Mouse (Mus musculus) embryo, embryonic 9.5 days (tissue): ENCODE results near the gene Fry.

Experiments
- DNase-seq: peaks from one replicate; pipeline ENCODE4 v3.0.0-alpha.2; 2017; ENCODE audit errors: extremely low spot score

Gene Fry

DNA sequence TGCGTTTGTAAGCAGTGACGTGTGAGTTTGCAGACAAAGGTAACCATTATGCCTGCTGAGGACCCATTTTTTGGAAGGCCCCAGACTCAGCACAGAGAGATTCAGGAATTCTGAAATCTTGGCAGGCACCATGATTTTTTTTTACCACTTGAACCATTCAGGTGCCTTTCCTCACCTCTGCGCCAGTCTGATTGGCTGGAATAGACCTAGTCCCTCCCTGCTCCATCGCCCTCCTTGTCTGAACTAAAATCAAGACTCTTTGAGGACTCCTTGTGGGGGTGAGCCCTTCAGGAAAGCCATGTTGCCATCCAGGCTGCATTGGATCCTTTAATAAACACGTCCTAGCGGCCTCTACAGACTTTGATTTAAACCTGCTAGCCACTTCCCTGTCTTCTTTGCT, 103.4 kb downstream of the Fry start:
- no peak for DNase-seq

DNA sequence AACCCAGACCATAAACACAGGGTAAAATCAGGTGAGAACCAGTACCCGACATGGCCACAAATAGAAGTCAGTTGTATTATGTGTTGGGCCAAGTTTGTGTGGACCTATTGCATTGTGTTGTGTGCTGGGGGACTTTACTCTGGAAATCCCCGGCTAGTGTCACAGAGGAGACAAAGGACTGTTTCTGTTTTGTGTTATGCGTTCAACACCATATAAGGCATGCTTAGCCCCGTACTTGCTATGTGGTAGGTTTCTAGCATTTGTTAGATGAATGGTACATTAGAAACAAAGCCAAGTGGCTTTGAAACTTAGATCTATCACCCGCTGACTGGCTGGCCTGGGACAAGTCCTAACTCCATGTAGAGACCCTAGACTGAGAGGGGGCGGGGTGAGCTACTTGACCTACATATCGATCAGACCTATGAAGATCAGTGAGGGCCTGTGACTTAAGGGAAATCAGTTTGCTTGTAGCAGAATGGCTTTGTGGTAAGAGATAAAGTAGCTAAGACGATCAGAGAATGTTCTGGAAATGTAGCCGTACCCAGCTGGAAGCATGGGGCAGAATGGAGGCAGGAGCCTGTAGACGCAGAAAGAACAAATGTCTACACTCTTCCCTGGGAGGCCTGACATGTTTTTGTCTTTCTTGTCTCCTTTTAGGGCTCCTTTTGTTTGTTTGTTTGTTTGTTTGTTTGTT, 105.2 kb downstream of the Fry start:
- DNase-seq = no peak

DNA sequence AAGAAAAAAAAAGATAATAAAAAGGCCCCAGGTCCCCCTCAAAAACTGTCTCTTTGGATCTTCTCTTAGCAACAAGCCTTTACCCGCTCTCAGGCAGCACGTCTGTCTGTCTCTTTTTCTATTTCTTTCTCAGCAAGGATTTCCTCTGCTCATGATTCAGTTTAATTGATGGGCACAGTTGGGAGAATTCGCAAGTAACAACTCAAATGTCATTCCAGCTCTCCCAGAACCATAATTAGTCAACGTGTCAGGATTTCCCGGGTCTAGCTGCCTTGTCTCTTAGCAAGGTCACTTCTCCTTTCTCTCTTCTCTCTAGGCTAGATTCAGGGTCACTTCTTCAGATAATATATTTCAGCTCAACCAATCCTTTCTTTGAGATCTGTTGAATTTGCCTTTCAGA, 110.6 kb downstream of the Fry start:
- DNase-seq = no peak

DNA sequence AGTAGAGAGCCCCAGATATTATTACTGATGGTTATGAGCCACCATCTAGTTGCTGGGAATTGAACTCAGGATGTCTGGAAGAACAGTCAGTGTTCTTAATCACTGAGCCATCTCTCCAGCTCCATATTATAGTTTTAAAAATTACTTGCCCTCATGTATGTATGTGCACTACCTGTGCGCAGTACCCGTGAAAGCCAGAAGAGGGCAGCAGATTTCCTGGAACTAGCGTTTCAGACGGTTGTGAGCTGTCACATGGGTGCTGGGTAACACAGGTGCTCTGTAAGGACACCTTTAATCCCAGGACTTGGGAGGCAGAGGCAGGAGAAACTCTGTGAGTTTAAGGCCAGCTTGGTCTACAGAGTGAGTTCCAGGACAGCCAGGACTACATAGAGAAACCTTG, 111.3 kb downstream of the Fry start:
- DNase-seq = no peak

DNA sequence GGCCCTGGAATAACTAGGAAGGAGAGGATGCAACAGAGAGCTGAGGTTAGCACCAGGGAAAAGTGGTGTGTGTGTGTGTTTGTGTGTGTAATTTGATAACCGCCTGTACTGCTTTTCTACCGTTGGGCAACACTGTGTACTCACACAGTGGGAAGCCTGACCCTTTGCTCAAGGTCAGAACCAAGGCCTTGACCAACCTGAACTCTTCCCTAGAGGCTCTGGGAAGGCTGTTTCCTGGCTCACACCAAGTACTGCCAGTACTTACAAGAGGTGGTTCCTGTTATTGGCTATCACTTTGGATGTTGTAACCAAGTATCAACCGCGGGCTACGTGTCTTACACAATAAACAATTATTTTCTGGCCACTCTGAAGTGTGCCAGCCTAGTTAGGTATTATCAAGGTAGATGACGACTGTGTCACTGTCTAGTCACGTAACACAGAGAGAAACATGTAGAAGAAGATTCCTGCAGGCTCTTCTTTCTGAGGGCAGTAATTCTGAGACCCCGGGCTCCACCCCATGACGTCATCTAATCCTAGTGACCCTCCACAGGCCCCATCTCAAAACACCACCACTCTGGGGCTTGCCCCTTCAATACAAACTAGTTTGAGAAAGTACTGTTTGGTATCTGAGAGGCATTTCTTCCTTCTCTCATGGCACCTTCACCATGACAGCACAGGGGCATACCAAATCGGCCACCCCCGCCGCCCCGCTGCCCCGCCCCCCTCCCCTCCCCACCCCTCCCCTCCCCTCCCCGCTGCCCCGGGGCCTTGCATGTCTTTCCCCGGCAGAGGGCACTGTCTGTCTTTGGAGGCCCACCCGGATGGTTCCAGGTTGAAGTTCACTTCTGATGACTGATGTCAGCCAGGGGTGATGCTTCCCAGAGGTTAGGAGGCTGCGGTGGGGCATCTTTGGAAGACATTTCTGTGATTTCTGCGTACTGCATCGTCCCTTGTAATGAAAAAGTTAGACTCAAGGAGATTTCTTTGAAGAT, 114.0 kb downstream of the Fry start:
- peak; percentile 59 for DNase-seq

DNA sequence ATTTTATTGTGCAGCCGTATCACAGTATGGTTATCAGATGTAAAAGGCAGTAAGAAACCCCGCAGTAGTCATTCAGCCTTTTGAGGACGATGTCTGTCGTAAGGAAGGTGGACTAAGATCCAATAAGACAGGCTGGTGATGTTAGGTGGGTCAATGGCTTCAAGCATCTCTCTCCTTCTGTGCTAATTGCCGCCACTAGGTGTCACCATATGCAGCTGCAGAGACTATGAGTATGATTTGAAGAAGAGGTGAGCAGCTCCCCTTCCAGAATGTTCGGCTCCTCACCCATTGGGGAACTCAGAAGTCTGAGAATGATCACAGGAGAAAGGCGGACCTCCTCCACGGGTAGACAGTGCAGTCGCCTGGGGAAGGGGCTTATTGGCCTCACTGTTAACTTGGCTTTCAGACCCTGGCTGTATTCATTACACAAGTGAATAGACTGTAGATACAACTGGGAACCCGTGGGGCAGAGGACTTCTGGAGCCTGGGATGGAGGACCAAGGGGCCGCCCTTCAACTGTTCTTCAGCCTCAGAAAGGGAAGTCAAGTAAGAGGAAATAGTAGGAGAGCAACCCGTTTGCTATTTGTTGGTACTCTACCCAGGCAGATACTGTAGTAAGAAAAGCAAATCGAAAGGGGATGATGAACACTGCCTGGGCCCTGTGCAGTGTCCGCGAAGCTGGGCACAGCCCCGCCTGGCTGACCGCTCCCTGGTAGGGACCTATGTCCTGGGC, 114.9 kb downstream of the Fry start:
- DNase-seq = peak; percentile 60

DNA sequence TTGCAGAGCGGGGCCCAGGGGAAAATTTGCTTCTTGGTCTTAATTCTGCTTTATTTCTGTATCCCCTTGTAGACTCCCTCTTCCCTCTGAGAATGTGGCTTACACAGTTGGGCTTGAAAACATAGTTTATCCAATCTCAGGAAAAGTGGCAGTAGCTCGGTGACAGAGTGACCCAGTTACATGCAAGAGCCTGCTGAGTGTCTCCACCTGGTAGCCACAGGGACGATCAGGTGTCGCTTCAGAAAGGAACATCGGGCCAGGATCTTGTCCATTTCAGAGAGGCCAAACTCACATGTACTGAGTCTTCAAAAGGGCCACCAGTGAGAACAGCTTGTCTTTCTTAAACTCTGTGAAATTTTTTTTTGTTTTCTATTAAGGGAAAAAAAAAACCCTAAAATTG, 117.5 kb downstream of the Fry start:
- no peak for DNase-seq

DNA sequence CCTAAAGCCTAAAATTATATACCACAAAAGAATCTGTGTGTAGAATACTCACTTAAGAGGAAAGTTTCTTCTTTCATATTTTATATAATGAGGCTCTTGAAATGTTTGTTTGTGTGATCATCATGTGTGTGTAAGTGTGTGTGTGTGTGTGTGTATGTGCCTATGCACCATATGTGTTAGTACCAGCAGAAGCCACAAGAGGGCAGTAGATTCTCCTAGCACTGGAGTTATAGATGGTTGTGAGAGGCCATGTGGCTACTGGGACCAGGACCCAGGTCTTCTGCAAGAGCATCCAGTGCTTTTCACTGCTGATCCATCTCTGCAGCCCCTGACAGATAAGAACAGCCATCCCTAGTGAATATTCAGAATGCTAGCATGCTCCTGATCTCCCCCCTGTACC, 118.2 kb downstream of the Fry start:
- no peak for DNase-seq

DNA sequence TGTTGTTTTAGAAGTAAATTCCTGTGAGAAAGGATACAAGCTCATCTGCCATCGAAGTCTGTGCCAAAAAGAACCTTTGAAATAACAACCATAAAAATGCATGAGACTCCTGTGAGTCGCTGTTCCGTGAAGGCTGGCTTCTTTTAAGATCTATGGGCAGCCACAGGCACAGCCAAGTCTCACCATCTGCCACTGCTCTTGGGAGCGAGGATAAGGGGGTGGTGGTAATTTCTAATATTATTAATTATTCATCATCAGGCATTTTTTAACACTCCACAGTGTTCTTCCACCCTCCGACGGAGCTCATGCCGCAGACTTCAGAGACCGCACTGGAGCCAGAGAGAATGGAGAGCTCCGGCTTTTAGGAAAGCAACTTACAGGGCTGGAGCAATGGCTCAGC, 123.2 kb downstream of the Fry start:
- no peak for DNase-seq

DNA sequence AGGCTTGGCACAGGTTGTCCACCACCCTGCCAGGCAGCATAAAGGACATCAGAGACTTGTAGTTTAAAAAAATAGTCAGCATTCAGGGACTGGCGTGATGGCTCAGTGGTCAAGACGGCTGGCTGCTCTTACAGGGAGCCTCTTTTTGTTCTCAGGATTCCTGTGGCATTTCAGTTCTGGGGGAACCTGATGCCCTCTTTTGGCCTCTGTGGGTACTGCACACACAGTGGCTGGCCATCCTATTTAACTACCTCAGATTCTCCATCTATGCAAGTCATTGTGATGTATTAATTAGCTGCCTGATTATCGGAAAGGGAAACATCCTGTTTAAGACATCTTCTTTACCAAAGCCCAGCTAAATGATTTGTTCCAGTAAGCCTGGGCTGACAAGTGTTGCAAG, 128.3 kb downstream of the Fry start:
- DNase-seq = no peak

DNA sequence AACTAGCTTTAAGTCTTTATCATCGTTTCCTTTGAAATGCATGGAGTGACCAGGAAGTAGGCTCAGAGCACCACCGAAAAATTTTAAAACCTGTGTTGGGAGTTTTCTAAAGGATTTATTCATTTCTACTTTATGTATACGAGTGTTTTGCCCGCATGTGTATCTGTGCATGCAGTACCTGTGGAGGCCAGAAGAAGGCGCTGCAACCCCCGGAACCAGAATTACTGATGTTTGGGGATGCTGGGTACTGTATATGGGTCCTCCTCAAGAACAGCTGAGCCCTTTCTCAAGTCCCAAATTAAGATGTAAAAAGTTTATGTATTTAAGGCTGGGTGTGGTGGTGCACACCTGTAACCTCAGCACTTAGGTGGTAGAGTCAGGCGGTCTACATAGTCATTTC, 139.3 kb downstream of the Fry start:
- DNase-seq = no peak

DNA sequence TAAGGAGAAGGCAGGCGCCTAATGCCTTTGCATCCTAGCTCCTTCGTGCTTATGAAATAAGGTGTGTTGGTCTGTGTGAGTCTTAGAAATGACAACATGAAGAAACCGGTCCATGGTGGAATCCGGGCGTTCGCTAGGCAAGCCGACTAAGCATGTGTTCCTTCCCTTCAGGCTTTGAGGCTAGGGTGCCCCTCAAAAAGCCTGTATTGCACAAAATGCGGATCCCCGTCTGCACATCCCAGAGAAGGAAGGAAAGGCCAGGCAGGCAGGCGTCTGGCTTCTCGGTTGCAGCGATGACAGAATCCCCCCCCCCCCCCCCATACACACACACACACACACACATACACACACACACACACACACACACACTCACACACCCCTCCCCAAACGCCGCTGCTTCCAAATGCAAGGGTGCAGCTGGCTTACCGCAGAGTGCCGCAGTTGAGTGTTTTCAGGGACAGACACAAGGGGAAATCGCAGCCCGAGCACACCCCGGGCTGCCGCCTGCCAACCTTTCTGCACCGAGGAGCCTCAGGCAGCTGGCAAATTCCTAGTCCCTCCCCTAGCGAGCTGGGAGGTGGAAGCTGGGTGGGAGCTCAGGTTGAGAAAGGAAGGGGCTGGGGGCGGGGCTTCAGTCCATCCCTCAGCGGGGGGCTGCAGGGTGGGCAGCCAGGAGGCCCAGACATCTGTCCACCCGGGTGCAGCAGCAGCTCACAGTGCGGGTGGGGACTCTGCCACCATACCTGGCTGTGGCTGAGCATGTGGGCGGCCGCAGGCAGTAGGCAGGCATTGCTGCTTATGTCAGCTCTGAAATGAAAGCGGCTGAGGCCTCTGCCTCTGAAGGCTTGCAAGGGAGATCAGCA, 141.0 kb downstream of the Fry start:
- DNase-seq = peak; percentile 52

DNA sequence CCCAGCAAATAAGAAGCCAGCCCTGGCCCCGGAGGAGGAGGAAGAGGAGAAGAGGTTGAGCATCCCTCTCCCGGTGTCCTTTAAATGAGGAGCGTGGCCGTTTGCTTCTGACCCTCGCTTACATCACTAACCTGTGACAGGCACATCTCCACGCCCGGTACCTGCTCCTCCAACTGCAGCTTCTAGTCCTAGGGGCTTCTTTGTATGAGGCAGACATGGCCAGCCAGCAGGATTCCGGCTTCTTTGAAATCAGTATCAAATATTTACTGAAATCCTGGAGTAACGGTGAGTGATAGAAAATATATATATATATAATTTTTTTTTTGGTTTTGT, 141.6 kb downstream of the Fry start:
- DNase-seq = no peak

DNA sequence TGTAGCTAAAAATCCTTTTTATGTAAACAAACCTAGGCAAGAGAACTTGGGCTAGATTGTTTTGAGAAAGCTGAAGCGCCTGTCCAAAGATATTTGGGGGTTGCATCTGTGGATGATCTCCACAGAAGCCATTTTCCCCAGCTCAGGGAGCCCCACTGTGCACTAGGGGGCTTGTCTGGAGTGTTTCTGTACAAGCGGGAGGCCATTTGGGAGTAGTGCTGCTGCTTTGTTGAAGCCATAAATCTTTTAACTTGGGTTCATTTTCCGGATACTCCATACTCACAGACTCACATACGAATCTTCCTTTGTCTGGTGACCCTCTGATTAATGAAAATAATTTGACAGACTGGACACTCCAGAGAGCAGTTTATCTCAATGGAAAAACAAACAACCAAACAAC, 142.9 kb downstream of the Fry start:
- no peak for DNase-seq

DNA sequence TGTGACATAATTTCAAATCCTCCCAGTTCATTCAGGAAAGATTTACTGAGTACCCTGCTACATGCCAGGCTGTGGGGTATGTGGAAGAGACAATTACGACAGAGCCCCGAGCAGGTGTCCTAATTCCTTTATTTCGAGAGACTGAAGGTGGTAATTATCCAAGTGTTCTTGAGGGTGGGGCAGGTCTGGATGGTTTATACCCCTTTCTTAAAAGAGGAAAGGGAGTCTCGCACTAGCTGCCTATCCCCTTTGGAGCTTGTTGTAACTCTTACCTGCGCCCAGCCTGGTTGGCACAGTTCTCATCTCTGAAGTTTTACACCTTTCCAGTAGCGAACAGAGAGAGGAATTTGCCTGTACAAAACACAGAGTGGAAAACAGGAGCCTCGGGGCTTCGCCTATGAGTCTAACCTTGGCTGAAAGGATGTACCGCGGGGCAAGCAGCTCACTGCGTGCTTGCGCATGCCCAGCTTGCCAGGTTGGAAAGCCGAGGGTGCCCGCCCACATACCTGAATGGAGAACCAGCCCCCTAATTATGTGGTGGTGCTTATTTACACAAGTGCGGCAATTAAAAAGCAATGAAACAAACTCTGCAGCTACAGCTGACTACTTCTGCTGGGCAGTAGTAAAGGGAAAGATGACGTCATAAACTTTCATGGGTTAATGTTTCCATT, 143.7 kb downstream of the Fry start:
- no peak for DNase-seq

DNA sequence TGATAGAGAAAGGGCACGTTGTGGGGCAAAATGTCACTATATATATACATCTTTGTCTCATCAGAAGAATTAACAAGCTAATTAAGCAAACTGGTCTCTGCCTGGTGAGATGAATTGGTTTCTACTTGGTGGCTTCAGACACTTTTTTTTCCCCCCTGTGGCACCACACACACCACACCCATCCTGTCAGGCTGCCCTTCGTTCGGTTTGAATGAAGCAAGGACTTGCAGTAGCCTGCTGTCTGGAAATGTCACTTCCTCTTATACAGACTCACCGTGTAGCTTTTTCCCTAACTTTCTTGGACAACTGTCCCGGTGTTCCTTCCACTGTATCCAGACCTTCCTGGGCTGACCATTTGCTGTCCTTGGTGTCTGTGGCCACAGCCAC, 144.3 kb downstream of the Fry start:
- DNase-seq = no peak

DNA sequence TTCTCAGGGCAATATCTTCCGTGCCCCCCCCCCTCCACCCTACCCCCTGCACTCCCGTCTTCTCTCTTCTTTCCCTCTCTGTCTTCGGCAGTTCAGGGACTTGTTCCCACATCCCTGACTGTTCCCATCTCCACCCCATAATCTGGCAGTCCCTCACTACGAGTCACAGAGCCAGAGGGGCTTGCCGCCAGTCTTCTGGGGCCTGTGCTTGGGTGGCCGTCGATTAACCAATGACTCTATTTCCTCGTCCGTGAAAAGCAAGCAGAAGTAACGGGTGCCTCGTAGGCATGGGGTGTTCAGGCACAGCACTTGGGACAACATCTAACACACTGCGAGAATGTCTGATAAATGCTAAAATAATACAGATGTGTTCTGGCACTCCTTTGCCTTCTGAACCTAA, 144.7 kb downstream of the Fry start:
- no peak for DNase-seq

DNA sequence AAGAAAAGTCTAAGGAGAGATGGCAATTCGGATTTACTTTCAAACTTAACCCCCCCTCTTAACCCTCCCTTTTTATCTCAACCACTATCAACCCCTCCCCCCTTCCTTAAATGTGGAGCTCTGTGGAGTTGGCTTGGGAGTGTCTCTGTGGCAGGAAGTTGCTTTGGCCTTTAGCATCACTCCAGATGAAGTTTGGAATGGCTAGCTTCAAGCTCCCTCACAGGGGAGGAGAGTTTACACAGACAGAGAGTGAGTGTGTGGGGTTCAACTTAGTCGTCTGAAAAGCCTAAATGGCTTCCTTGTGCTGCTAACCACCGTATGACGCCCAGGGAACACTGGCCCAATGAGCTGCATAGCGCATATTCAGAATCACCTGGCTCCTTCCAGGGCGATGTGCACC, 145.2 kb downstream of the Fry start:
- DNase-seq = no peak

DNA sequence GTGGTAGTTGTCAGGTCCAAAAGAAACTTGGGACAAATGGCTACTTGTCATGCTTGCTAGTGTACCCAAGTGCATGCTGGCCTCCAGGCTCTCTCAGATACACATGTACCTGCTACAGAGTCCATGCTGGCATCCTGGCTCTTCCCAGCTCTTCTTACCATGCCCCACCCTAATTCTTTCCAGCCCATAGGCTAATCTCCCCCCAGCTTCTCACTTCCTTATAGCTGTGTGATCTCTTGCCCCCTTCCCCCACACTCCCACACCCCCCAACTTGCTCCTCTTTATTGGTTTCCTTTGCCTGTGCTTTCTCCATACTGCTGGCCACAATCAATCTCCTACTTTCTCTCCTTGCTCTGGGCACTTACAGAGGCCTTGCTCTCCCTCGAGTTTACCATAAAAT, 146.6 kb downstream of the Fry start:
- no peak for DNase-seq

DNA sequence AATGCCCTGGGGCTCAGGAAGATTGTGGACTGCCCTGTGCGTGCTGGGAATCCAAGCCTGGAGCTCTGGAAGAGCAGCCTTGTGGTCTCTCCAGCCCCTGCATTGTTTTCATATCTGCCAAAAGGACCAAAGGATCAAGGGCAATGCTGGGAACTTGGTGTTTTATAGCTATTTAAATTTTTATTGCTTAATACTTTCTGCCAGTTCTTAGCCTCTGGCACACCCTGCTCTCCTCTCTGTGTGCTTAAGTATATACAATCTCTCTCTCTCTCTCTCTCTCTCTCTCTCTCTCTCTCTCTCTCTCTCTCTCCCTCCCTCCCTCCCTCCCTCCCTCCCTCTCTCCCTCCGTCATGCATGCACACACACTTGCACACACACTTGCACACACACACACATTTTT, 147.5 kb downstream of the Fry start:
- no peak for DNase-seq

DNA sequence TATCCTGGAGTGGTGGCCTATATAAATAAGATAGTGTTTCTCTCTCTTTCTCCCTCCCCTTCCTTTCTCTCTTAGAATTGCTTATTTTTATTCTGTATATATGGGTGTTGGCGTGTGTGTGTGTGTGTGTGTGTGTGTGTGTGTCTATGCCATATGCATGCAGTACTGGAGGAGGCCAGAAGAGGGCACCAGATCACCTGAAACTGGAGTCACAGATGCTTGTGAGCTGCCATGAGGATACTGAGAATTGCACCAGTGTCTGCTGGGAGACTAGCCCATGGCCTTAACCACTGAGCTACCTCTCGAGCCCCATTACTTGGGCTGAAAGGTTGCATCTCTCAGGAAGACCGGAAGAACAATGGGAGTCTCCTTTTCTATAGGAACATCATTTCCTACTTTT, 149.8 kb downstream of the Fry start:
- no peak for DNase-seq
